Mouse (Mus musculus) cerebellum, adult 2 months (tissue): ENCODE measurements at regions not wholly inside any gene's neighbourhood (a gene's known extent, or its start where the extent isn't known, plus 50 kb on each side); places are given as distances from the start of the nearest gene placed in this dataset.

Experiments
- CTCF ChIP-seq: fragments of 200-500 bp; IDR thresholded peaks from 2 replicates; pipeline ENCODE4 v1.5.1; 2011; ENCODE audit warnings: low read depth, mild to moderate bottlenecking, control low read depth, low read length, moderate library complexity, borderline replicate concordance; ENCODE audit not compliant: insufficient read depth
- POLR2A ChIP-seq: fragments of 200-500 bp; IDR thresholded peaks from 2 replicates; pipeline ENCODE4 v1.6.1; 2011; ENCODE audit warnings: low read length, control low read depth, borderline replicate concordance; ENCODE audit not compliant: insufficient read depth

DNA sequence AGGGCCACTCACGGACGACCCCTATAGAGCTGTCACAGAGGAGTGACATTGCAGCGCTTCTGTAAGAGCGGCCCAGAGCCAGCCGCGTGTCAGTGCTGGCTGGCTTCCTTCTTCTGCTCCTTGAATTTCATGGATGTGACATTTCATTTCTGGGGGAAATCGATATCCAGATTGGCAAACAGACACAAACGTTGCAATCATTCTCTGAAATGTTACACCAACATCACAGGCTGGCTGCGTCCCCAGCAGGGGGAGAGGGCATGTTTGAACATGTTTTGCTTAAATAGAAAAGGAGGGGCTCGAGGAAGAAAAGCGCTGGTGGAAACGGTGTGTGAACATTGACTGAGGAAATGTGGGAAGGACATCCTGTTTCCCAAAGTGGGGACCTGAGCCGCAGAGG is 417.4 kb upstream of the Kcnab2 start:
- no peak for TF ChIP-seq CTCF
- TF ChIP-seq POLR2A: no peak
